Mouse (Mus musculus): ENCODE results near the gene G0s2. TPM values are rescaled to one million over a fixed set of nuclear protein-coding genes. Genes with fewer than 3 reads are reported as not detected.
A peak's percentile ranks its signal among the peaks of the same experiment; 100 is the strongest.

Gene G0s2
- polyA plus RNA-seq, 1 experiment from 2014 or later, result 17.9 TPM

DNA sequence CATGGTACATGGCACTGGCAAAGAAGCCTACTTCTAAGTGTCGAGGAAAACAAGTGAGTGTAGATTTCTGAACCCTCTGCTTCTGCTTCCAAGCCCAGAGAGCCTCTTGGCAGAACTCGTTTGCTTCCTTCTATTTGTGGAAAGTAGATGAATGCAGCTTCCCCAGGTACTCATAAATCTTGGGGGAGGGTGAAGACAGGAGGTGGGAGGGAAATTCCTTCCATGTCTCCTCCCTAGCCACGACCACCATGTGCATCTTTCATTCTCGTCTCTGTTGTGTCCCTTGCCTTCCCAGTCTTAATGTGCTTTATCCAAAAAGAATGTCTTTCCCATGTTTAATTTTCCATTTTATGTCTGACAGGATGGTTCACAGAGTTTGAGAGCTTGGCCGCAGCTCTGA is 20.4 kb downstream of the G0s2 start:
- no peak overlapping the region for H3K4me2 ChIP-seq (replicated peaks; ENCODE audit: low read depth, low read length)
- H3K36me3 ChIP-seq (ENCODE audit: control insufficient read depth, insufficient read depth, low read length), result no peaks in the 10 kb centered on the region
- no peak overlapping the region for H3K4me3 ChIP-seq (ENCODE audit: low read length)
- H3K27me3 ChIP-seq (ENCODE audit: control insufficient read depth, insufficient read depth, low read length), result no peaks in the 10 kb centered on the region
- H3K9me3 ChIP-seq (ENCODE audit: control insufficient read depth, low read length), result no peaks in the 10 kb centered on the region
- no peak overlapping the region for H3K9ac ChIP-seq (ENCODE audit: low read depth, low read length)
- WGBS, result 8% methylated on average over 5 of the region's 5 CpGs
- no peak overlapping the region for H3K27ac ChIP-seq (ENCODE audit: low read depth, low read length)
- peak; percentile 56; the same call in 1 of the 2 replicates for ATAC-seq (ENCODE audit: low FRiP score, low TSS enrichment)
- H3K4me1 ChIP-seq (ENCODE audit: control insufficient read depth, insufficient read depth, low read length), result peaks cover 4% of the 10 kb centered on the region; the same call in 1 of the 2 replicates

DNA sequence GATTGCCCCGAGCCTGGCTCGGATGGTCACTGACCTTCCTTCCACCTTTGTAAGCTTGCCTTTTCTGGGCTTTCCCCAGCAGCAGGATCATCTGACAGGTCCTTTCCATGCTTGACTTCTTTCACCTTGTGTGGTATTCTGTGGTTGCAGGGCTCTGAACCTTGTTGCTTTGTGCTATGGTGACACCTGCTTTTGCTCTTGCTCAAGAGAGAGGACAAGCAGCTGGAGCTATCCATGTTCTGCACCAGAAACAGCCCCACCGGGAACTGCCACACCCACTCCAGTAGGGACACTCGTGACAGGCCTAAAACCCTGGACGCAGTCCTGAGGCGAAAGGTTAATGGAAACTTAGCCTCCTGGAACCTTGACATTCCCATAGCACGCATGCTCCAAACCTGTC is 21.6 kb downstream of the G0s2 start:
- no peak overlapping the region for H3K9ac ChIP-seq (ENCODE audit: low read depth, low read length)
- peak; percentile 37; the same call in 1 of the 2 replicates for ATAC-seq (ENCODE audit: low FRiP score, low TSS enrichment)
- no peak overlapping the region for H3K4me2 ChIP-seq (replicated peaks; ENCODE audit: low read depth, low read length)
- no peaks in the 10 kb centered on the region for H3K9me3 ChIP-seq (ENCODE audit: control insufficient read depth, low read length)
- H3K27me3 ChIP-seq (ENCODE audit: control insufficient read depth, insufficient read depth, low read length), result no peaks in the 10 kb centered on the region
- WGBS, result 48% methylated on average over 7 of the region's 7 CpGs
- H3K4me1 ChIP-seq (ENCODE audit: control insufficient read depth, insufficient read depth, low read length), result peaks cover 4% of the 10 kb centered on the region; the same call in 1 of the 2 replicates
- H3K36me3 ChIP-seq (ENCODE audit: control insufficient read depth, insufficient read depth, low read length), result no peaks in the 10 kb centered on the region
- no peak overlapping the region for H3K27ac ChIP-seq (ENCODE audit: low read depth, low read length)
- H3K4me3 ChIP-seq (ENCODE audit: low read length), result no peak overlapping the region

DNA sequence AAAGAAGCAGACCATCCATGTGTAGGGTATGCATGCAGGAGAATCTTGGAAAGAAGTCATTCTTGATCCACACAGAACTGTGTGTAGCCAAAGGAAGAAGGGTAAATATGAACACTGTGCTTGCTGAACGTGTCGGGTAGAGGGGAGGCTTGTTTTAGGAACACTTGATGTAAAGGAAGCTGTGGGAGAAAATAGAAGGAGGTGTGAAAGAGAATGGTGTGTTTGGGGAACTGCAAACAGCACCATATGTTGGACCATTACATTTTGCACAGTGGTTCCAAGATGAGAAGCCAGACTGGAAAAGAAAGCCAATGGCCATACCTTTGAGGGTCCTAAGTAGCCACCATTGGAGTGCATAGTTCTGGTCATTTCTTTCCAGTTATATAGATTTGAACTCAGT is 23.0 kb downstream of the G0s2 start:
- WGBS, result 89% methylated on average over 2 of the region's 2 CpGs
- Histone ChIP-seq H3K9me3 (ENCODE audit: control insufficient read depth, low read length) (no peaks in the 10 kb centered on the region), H3K4me2 (replicated peaks; ENCODE audit: low read depth, low read length) (no peak overlapping the region), H3K9ac (ENCODE audit: low read depth, low read length) (no peak overlapping the region), H3K36me3 (ENCODE audit: control insufficient read depth, insufficient read depth, low read length) (no peaks in the 10 kb centered on the region), H3K4me1 (ENCODE audit: control insufficient read depth, insufficient read depth, low read length) (peaks cover 4% of the 10 kb centered on the region; the same call in 1 of the 2 replicates), H3K4me3 (ENCODE audit: low read length) (no peak overlapping the region), H3K27ac (ENCODE audit: low read depth, low read length) (no peak overlapping the region), H3K27me3 (ENCODE audit: control insufficient read depth, insufficient read depth, low read length) (no peaks in the 10 kb centered on the region)
- no peak for ATAC-seq (ENCODE audit: low FRiP score, low TSS enrichment)

DNA sequence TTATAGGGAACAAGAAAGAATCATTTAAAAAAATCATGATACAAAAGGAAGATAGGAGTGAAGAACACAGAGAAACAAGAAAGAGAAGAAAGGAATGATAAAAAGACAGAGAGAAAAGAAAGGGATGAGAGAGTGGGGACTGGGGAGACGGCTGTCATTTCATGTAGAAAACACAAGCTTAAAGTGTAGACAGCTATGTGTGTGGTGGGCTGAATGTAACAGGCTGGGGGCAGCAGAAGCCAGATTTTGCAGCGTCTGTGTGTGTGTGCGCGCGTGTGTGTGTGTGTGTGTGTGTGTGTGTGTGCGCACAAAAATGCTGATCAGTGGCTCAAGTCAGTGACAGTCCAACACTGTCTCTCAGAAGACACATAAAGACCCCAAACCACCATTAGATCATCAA is 28.8 kb downstream of the G0s2 start:
- Histone ChIP-seq H3K27ac (ENCODE audit: low read depth, low read length) (no peak overlapping the region), H3K4me3 (ENCODE audit: low read length) (no peak overlapping the region), H3K4me2 (replicated peaks; ENCODE audit: low read depth, low read length) (no peak overlapping the region), H3K36me3 (ENCODE audit: control insufficient read depth, insufficient read depth, low read length) (no peaks in the 10 kb centered on the region), H3K4me1 (ENCODE audit: control insufficient read depth, insufficient read depth, low read length) (0 out of 2 replicates have a peak, but pooled peaks cover 3% of the 10 kb centered on the region), H3K27me3 (ENCODE audit: control insufficient read depth, insufficient read depth, low read length) (no peaks in the 10 kb centered on the region), H3K9ac (ENCODE audit: low read depth, low read length) (no peak overlapping the region), H3K9me3 (ENCODE audit: control insufficient read depth, low read length) (no peaks in the 10 kb centered on the region)
- WGBS, result 85% methylated on average over 6 of the region's 6 CpGs
- no peak for ATAC-seq (ENCODE audit: low FRiP score, low TSS enrichment)

DNA sequence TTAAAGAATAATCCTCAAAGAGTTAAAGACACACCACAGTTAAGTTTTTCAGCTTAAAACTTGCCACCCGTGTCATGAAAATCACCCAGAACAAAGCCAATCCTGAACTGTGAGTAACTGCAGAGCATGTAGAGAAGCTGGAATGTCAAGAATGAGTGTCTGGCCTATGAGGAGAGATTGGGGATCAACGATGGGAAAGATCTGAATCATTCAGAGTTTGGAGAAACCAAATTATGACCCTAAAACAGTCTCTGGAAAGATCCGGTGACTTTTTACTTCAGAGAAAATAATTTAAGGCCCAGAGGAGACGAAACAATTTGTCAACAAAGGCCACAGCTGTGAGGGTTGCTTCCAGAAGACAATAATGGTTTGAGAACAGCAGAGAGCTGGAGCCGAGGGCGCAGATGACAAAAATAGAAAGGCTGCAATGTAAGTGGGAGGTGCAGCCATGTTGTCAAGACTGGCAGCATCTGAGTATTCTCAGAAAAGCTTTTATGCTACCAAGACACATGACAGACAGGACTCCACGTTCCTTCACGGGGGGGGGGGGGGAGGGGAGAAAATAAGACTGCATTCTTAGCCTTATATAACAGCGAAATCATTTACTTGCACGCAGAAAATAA is 29.3 kb downstream of the G0s2 start:
- Histone ChIP-seq H3K4me3 (ENCODE audit: low read length) (no peak overlapping the region), H3K4me1 (ENCODE audit: control insufficient read depth, insufficient read depth, low read length) (0 out of 2 replicates have a peak, but pooled peaks cover 3% of the 10 kb centered on the region), H3K27me3 (ENCODE audit: control insufficient read depth, insufficient read depth, low read length) (no peaks in the 10 kb centered on the region), H3K27ac (ENCODE audit: low read depth, low read length) (no peak overlapping the region), H3K4me2 (replicated peaks; ENCODE audit: low read depth, low read length) (no peak overlapping the region), H3K9me3 (ENCODE audit: control insufficient read depth, low read length) (no peaks in the 10 kb centered on the region), H3K9ac (ENCODE audit: low read depth, low read length) (no peak overlapping the region), H3K36me3 (ENCODE audit: control insufficient read depth, insufficient read depth, low read length) (no peaks in the 10 kb centered on the region)
- WGBS, result 55% methylated on average over 10 of the region's 10 CpGs
- no peak for ATAC-seq (ENCODE audit: low FRiP score, low TSS enrichment)

DNA sequence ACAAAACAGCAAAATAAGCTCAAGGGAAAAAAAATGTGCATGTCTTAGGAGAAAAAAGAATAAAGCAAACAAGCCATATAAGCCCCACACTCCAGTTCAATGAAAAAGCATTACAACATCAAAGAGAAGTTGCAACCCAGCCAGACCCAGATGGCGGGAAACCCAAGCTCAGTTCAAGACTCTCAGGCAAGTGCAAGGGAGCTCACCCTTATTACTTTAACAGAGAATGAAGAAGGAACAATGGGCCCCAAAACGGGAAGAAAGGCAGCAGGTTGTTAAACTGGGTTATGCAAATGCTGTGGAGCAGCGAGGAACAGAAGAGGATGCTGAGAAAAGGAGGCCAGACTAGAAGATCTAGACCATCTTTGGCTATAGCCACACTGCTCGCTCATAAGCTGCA is 30.2 kb downstream of the G0s2 start:
- H3K27me3 ChIP-seq (ENCODE audit: control insufficient read depth, insufficient read depth, low read length), result no peaks in the 10 kb centered on the region
- H3K9me3 ChIP-seq (ENCODE audit: control insufficient read depth, low read length), result no peaks in the 10 kb centered on the region
- 0 out of 2 replicates have a peak, but pooled peaks cover 3% of the 10 kb centered on the region for H3K4me1 ChIP-seq (ENCODE audit: control insufficient read depth, insufficient read depth, low read length)
- no peak overlapping the region for H3K4me3 ChIP-seq (ENCODE audit: low read length)
- no peak overlapping the region for H3K9ac ChIP-seq (ENCODE audit: low read depth, low read length)
- H3K27ac ChIP-seq (ENCODE audit: low read depth, low read length), result no peak overlapping the region
- H3K4me2 ChIP-seq (replicated peaks; ENCODE audit: low read depth, low read length), result no peak overlapping the region
- WGBS, result 54% methylated on average over 4 of the region's 4 CpGs
- ATAC-seq (ENCODE audit: low FRiP score, low TSS enrichment), result no peak
- no peaks in the 10 kb centered on the region for H3K36me3 ChIP-seq (ENCODE audit: control insufficient read depth, insufficient read depth, low read length)

DNA sequence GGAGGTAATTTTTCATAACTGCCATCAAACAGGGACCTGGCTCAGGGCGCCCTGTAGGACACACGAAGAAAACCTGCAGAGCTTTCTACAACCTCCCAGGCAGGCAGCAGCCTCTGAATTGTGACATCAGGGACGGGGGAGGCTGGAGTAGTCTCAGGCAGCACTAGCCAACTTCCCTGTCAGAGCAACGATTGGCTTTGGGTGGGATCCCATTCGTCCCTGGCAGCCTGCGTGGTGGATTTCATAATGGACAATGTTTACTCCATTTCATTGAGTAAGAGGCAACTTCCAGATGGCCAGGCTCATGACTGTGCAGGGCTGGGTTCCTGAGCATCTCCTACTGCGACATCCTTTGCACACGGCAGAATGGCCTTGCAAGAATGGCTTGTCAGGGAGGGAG is 30.8 kb downstream of the G0s2 start:
- H3K27ac ChIP-seq (ENCODE audit: low read depth, low read length), result no peak overlapping the region
- WGBS, result 69% methylated on average over 8 of the region's 8 CpGs
- no peak overlapping the region for H3K4me3 ChIP-seq (ENCODE audit: low read length)
- H3K4me1 ChIP-seq (ENCODE audit: control insufficient read depth, insufficient read depth, low read length), result 0 out of 2 replicates have a peak, but pooled peaks cover 3% of the 10 kb centered on the region
- no peak overlapping the region for H3K9ac ChIP-seq (ENCODE audit: low read depth, low read length)
- no peak for ATAC-seq (ENCODE audit: low FRiP score, low TSS enrichment)
- no peaks in the 10 kb centered on the region for H3K27me3 ChIP-seq (ENCODE audit: control insufficient read depth, insufficient read depth, low read length)
- no peak overlapping the region for H3K4me2 ChIP-seq (replicated peaks; ENCODE audit: low read depth, low read length)
- H3K36me3 ChIP-seq (ENCODE audit: control insufficient read depth, insufficient read depth, low read length), result no peaks in the 10 kb centered on the region
- no peaks in the 10 kb centered on the region for H3K9me3 ChIP-seq (ENCODE audit: control insufficient read depth, low read length)

DNA sequence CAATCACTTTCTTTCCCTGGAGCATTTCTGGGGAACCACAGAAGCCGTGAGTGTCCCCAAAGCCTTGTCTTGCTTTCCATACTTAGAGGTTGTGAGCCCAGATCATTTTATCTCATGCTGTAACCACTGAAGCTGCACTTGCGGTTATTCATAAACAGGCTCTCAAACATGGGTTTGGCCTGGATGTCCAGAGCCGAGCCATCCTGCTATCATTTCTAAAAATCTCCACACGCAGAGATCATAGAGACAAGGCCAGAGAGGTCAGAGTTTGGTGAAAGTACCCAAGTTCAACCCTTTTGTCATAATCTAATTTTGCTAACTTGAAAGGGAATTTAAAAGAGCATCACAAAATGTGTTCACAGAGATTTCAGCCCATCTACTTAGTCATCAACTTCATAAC is 31.6 kb downstream of the G0s2 start:
- Histone ChIP-seq H3K27ac (ENCODE audit: low read depth, low read length) (no peak overlapping the region), H3K9me3 (ENCODE audit: control insufficient read depth, low read length) (no peaks in the 10 kb centered on the region), H3K9ac (ENCODE audit: low read depth, low read length) (no peak overlapping the region), H3K36me3 (ENCODE audit: control insufficient read depth, insufficient read depth, low read length) (no peaks in the 10 kb centered on the region), H3K4me2 (replicated peaks; ENCODE audit: low read depth, low read length) (no peak overlapping the region), H3K4me1 (ENCODE audit: control insufficient read depth, insufficient read depth, low read length) (0 out of 2 replicates have a peak, but pooled peaks cover 3% of the 10 kb centered on the region), H3K27me3 (ENCODE audit: control insufficient read depth, insufficient read depth, low read length) (no peaks in the 10 kb centered on the region), H3K4me3 (ENCODE audit: low read length) (no peak overlapping the region)
- no peak for ATAC-seq (ENCODE audit: low FRiP score, low TSS enrichment)
- 79% methylated on average over 4 of the region's 4 CpGs for WGBS

DNA sequence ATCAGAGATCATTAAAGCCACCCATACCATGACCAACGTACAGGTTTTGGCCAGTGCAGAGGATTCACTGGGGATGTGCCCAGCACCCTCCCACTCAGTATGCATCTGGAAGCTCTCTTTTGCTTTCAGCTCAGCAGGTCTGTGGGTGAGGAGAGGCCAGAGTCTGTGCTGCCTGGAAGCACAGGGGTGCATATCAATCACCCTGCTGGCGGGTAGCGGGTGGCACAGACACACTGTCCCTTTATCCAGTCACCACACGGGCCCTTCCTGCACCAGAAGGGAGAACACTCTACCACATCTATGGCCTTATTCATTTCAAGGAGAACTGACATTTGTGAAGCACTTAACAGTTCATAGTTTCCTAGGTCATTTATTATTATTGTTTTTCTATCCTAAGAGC is 34.6 kb downstream of the G0s2 start:
- 44% methylated on average over 4 of the region's 4 CpGs for WGBS
- H3K27ac ChIP-seq (ENCODE audit: low read depth, low read length), result no peak overlapping the region
- H3K9me3 ChIP-seq (ENCODE audit: control insufficient read depth, low read length), result no peaks in the 10 kb centered on the region
- no peak overlapping the region for H3K4me2 ChIP-seq (replicated peaks; ENCODE audit: low read depth, low read length)
- H3K4me1 ChIP-seq (ENCODE audit: control insufficient read depth, insufficient read depth, low read length), result 0 out of 2 replicates have a peak, but pooled peaks cover 3% of the 10 kb centered on the region
- no peaks in the 10 kb centered on the region for H3K36me3 ChIP-seq (ENCODE audit: control insufficient read depth, insufficient read depth, low read length)
- H3K9ac ChIP-seq (ENCODE audit: low read depth, low read length), result no peak overlapping the region
- no peak overlapping the region for H3K4me3 ChIP-seq (ENCODE audit: low read length)
- no peaks in the 10 kb centered on the region for H3K27me3 ChIP-seq (ENCODE audit: control insufficient read depth, insufficient read depth, low read length)
- ATAC-seq (ENCODE audit: low FRiP score, low TSS enrichment), result no peak

Data from kidney, embryonic 14.5 days (tissue).